Mouse (Mus musculus): ENCODE results near the gene Nt5c3. TPM values are rescaled to one million over a fixed set of nuclear protein-coding genes. Genes with fewer than 3 reads are reported as not detected.
A peak's percentile ranks its signal among the peaks of the same experiment; 100 is the strongest.

Nt5c3 gene
- polyA plus RNA-seq, 2 experiments = 84.0 to 255 TPM

- Histone ChIP-seq H3K4me3 (ENCODE audit: insufficient read depth in 1 of 2, low read depth in 2 of 2, low read length in 2 of 2) (no peak overlapping the region), H3K4me2 (ENCODE audit: low read depth) (no peak overlapping the region), H3K36me3 (replicated peaks; ENCODE audit: control insufficient read depth, insufficient read depth, low read depth) (no peaks in the 10 kb centered on the region), H3K27ac (no peak overlapping the region), H3K9me3 (ENCODE audit: control insufficient read depth, low read length) (no peaks in the 10 kb centered on the region), H3K27me3 (ENCODE audit: control insufficient read depth, insufficient read depth, low read length) (no peaks in the 10 kb centered on the region), H3K4me1 (replicated peaks; ENCODE audit: control insufficient read depth in 2 of 2, insufficient read depth in 2 of 2, low read length in 1 of 2) (peaks cover 3 to 5% of the 10 kb centered on the region in 2 experiments; a peak in 3 of 4 replicates), H3K9ac (replicated peaks) (no peak overlapping the region)
- TF ChIP-seq EP300 (IDR thresholded peaks at IDR 0.05; ENCODE audit: low read depth) = no peak
- no peak for TF ChIP-seq CTCF (IDR thresholded peaks at IDR 0.05; ENCODE audit: low read depth)
- no peak for DNase-seq (ENCODE audit: low read depth in 3 of 3, low spot score in 3 of 3)
- ATAC-seq (ENCODE audit: insufficient read depth) = peak; percentile 65; the same call in 1 of the 2 replicates
- 66% methylated on average over 8 of the region's 8 CpGs for WGBS (ENCODE audit: insufficient replicate concordance)
Observed at GRCm38 (mm10) chr6:56860205-56860848, 63.4 kb downstream of the Nt5c3 start.

GRCm38 (mm10) chr6:56856748-56857147 is 67.0 kb downstream of the Nt5c3 start:
- H3K36me3 ChIP-seq (replicated peaks; ENCODE audit: control insufficient read depth, insufficient read depth, low read depth) = no peaks in the 10 kb centered on the region
- H3K4me1 ChIP-seq (replicated peaks; ENCODE audit: control insufficient read depth in 2 of 2, insufficient read depth in 2 of 2, low read length in 1 of 2) = peaks cover 3 to 5% of the 10 kb centered on the region in 2 experiments; a peak in 3 of 4 replicates
- no peak for ATAC-seq (ENCODE audit: insufficient read depth)
- H3K4me3 ChIP-seq (ENCODE audit: insufficient read depth in 1 of 2, low read depth in 2 of 2, low read length in 2 of 2) = no peak overlapping the region
- no peak overlapping the region for H3K4me2 ChIP-seq (ENCODE audit: low read depth)
- H3K27ac ChIP-seq = no peak overlapping the region
- WGBS (ENCODE audit: insufficient replicate concordance) = 72% methylated on average over 5 of the region's 5 CpGs
- no peak for TF ChIP-seq CTCF (IDR thresholded peaks at IDR 0.05; ENCODE audit: low read depth)
- no peak for TF ChIP-seq EP300 (IDR thresholded peaks at IDR 0.05; ENCODE audit: low read depth)
- no peaks in the 10 kb centered on the region for H3K27me3 ChIP-seq (ENCODE audit: control insufficient read depth, insufficient read depth, low read length)
- no peaks in the 10 kb centered on the region for H3K9me3 ChIP-seq (ENCODE audit: control insufficient read depth, low read length)
- DNase-seq (ENCODE audit: low read depth in 3 of 3, low spot score in 3 of 3) = no peak
- H3K9ac ChIP-seq (replicated peaks) = no peak overlapping the region

GRCm38 (mm10) chr6:56854803-56855202 is 68.9 kb downstream of the Nt5c3 start:
- no peak overlapping the region for H3K4me2 ChIP-seq (ENCODE audit: low read depth)
- H3K27ac ChIP-seq = no peak overlapping the region
- no peak overlapping the region for H3K4me3 ChIP-seq (ENCODE audit: insufficient read depth in 1 of 2, low read depth in 2 of 2, low read length in 2 of 2)
- TF ChIP-seq CTCF (IDR thresholded peaks at IDR 0.05; ENCODE audit: low read depth) (no peak), EP300 (IDR thresholded peaks at IDR 0.05; ENCODE audit: low read depth) (no peak)
- ATAC-seq (ENCODE audit: insufficient read depth) = no peak
- H3K36me3 ChIP-seq (replicated peaks; ENCODE audit: control insufficient read depth, insufficient read depth, low read depth) = no peaks in the 10 kb centered on the region
- no peak for DNase-seq (ENCODE audit: low read depth in 3 of 3, low spot score in 3 of 3)
- H3K9ac ChIP-seq (replicated peaks) = no peak overlapping the region
- H3K9me3 ChIP-seq (ENCODE audit: control insufficient read depth, low read length) = no peaks in the 10 kb centered on the region
- H3K4me1 ChIP-seq (replicated peaks; ENCODE audit: control insufficient read depth in 2 of 2, insufficient read depth in 2 of 2, low read length in 1 of 2) = no peaks in the 10 kb centered on the region
- H3K27me3 ChIP-seq (ENCODE audit: control insufficient read depth, insufficient read depth, low read length) = no peaks in the 10 kb centered on the region
- 76% methylated on average over 8 of the region's 8 CpGs for WGBS (ENCODE audit: insufficient replicate concordance)

GRCm38 (mm10) chr6:56850315-56850714 is 73.4 kb downstream of the Nt5c3 start:
- Histone ChIP-seq H3K4me1 (replicated peaks; ENCODE audit: control insufficient read depth in 2 of 2, insufficient read depth in 2 of 2, low read length in 1 of 2) (peaks cover 4 to 6% of the 10 kb centered on the region in 2 experiments), H3K9me3 (ENCODE audit: control insufficient read depth, low read length) (no peaks in the 10 kb centered on the region), H3K9ac (replicated peaks) (no peak overlapping the region), H3K4me2 (ENCODE audit: low read depth) (no peak overlapping the region), H3K4me3 (ENCODE audit: insufficient read depth in 1 of 2, low read depth in 2 of 2, low read length in 2 of 2) (no peak overlapping the region), H3K27me3 (ENCODE audit: control insufficient read depth, insufficient read depth, low read length) (no peaks in the 10 kb centered on the region), H3K36me3 (replicated peaks; ENCODE audit: control insufficient read depth, insufficient read depth, low read depth) (no peaks in the 10 kb centered on the region), H3K27ac (no peak overlapping the region)
- TF ChIP-seq CTCF (IDR thresholded peaks at IDR 0.05; ENCODE audit: low read depth) (peak; percentile 59), EP300 (IDR thresholded peaks at IDR 0.05; ENCODE audit: low read depth) (no peak)
- no peak for ATAC-seq (ENCODE audit: insufficient read depth)
- 54% methylated on average over 7 of the region's 7 CpGs for WGBS (ENCODE audit: insufficient replicate concordance)
- DNase-seq (ENCODE audit: low read depth in 3 of 3, low spot score in 3 of 3) = no peak

- Histone ChIP-seq H3K36me3 (replicated peaks; ENCODE audit: control insufficient read depth, insufficient read depth, low read depth) (no peaks in the 10 kb centered on the region), H3K27me3 (ENCODE audit: control insufficient read depth, insufficient read depth, low read length) (no peaks in the 10 kb centered on the region), H3K9me3 (ENCODE audit: control insufficient read depth, low read length) (no peaks in the 10 kb centered on the region), H3K4me1 (replicated peaks; ENCODE audit: control insufficient read depth in 2 of 2, insufficient read depth in 2 of 2, low read length in 1 of 2) (peaks cover 17 to 19% of the 10 kb centered on the region in 2 experiments), H3K4me3 (ENCODE audit: insufficient read depth in 1 of 2, low read depth in 2 of 2, low read length in 2 of 2) (no peak overlapping the region), H3K4me2 (ENCODE audit: low read depth) (no peak overlapping the region), H3K9ac (replicated peaks) (no peak overlapping the region), H3K27ac (no peak overlapping the region)
- DNase-seq (ENCODE audit: low read depth in 3 of 3, low spot score in 3 of 3) = no peak
- TF ChIP-seq EP300 (IDR thresholded peaks at IDR 0.05; ENCODE audit: low read depth) (no peak), CTCF (IDR thresholded peaks at IDR 0.05; ENCODE audit: low read depth) (no peak)
- 77% methylated on average over 3 of the region's 3 CpGs for WGBS (ENCODE audit: insufficient replicate concordance)
- ATAC-seq (ENCODE audit: insufficient read depth) = no peak
Observed at GRCm38 (mm10) chr6:56848974-56849373, 74.8 kb downstream of the Nt5c3 start.

Measured in liver, embryonic 14.5 days (tissue).